Mouse (Mus musculus): Measurements from ENCODE around the gene Psmd5.

The Psmd5 gene

DNA sequence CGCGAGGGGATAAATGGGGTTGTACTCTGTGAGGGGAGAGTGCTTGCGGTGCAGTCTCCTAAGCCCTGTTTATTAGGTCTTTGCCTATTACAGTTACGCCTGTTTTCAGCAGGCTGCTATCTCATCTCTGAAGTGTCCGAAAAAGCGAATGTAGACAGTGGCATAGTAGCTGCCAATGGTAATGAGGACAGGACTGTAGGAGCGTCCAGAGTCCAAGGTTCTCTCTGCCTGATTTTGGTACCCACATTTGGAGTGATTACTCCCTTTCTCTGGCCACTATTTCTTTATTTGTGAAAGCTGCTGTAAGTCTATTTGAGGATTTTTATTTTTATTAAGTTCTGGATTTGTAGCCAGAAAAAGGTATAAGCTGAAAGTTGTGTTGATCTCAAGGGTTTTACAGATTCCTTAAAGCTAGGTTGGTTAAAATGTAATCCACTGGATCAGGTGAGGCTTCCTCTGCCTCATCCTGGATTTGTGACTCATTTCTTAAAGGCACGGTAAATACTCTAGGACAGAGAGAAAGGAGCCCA is at the start of gene Psmd5:
Psmd5 (minus strand) TSS at position 153 of the 530 bp plus-strand sequence.
- in situ Hi-C loops (cut with MboI, MseI) = no loop called here

DNA sequence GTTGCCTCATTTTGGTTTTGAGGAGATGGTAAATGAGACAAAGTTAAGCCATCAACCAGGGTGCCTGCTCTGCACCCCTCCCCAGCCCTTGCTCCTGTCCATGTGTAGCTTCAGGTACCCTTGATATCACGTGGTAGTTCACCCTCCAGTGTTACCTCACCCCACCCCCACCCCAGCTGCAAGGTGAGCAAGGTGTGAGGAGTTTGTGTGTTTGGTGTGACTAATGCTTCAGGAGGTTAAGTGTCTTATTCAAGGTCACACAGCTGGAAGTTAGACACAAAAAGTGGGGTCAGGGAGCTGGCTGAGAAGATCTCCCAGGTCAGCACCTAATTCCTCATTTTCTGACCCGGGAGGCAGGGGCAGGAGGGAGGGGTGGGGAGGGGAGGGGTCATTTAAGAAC is 48.0 kb upstream of the Psmd5 start:
- in situ Hi-C loops (cut with MboI, MseI) = no loop called here

DNA sequence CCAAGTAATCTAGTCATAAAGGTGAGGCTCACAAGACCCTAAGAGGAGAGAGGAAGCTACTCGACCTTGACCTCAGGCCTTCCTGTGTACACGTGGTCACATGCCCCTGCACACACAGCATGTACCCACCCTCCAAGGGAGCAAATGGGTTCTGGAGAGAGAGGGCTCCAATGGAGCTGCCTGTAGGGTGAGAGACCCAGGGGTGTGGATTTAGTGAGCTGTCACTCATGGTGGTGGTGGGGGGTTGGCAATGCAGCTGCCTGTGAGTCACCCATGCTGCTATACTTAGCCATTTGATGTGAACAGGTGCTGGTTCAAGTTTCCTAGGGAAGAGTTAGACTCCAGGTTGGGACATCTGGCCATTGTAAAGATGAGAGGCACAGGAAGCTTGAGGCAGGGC is 45.4 kb upstream of the Psmd5 start:
- in situ Hi-C loops (cut with MboI, MseI) = no loop called here

DNA sequence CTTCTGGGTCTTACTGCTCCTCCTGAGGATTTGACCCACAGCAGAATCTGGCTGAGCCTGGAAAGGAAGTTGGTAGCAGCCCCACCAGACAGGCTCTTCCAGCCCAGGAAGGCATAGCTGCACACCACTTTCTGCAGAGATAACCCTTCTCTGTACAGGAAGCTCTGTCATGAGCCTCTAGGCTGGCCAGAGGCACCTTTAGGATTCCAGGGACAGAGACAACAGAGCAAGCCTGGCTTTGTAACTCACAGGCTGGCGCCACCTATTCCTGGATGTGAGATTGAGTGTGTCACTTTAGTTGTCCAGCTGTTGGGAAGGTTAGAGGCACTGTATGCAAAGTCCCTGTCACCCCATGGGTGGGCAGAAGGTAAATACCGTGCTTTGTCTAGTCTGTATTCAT is 40.3 kb upstream of the Psmd5 start:
- in situ Hi-C loops (cut with MboI, MseI) = no loop called here

DNA sequence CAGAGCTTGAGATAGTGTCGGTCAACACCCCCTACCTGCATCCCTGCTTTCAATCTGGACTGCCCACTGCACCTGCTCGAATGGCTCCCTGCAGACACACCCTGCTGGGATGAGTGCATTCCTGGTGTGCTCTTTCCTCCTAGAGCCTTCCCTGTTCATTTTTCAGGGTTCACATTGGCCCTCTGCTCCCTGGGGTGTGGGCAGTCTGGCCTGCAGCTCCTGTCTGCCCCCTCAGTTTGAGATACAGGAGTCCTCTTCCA is 40.0 kb upstream of the Psmd5 start:
- in situ Hi-C loops (cut with MboI, MseI) = loop anchor here (5.0 kb wide), 1 partner anchor 43 kb away; no protein-coding TSS in a partner anchor

DNA sequence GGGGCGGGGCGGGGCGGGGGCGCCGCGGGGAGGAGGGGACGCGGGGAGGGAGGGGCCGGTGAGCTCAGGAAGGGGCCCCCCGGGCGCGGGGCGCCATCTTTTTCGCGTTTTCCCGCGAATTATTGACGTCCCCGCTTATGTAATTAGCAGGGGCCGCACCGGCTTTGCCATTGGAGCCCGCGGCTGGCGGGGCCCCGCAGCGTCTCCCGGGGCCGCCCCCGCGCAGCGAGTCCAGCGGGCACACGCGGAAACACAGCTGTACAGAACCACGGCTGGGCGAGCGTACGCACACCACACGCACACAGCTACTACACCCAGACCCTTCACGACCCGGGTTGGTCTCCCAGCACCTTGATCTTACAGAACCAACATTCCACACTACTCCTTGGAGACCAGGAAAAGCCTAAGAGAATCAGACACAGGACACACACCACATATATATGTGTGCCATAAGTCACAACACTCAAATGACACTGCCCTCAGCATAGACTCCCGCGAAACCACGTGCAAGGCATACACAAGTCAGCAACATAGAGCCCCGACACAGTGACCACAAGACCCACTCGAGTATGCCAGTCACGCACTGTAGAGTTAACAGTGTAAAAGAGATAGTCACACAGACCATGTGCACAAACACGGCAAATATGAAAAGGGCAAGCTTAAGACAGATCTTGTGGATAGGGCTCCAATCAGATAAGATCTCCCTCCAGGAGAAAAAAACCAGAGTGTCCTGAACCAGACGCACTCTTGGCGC is 39.5 kb upstream of the Psmd5 start:
- in situ Hi-C loops (cut with MboI, MseI) = loop anchor here (5.0 kb wide), 1 partner anchor 43 kb away; no protein-coding TSS in a partner anchor

DNA sequence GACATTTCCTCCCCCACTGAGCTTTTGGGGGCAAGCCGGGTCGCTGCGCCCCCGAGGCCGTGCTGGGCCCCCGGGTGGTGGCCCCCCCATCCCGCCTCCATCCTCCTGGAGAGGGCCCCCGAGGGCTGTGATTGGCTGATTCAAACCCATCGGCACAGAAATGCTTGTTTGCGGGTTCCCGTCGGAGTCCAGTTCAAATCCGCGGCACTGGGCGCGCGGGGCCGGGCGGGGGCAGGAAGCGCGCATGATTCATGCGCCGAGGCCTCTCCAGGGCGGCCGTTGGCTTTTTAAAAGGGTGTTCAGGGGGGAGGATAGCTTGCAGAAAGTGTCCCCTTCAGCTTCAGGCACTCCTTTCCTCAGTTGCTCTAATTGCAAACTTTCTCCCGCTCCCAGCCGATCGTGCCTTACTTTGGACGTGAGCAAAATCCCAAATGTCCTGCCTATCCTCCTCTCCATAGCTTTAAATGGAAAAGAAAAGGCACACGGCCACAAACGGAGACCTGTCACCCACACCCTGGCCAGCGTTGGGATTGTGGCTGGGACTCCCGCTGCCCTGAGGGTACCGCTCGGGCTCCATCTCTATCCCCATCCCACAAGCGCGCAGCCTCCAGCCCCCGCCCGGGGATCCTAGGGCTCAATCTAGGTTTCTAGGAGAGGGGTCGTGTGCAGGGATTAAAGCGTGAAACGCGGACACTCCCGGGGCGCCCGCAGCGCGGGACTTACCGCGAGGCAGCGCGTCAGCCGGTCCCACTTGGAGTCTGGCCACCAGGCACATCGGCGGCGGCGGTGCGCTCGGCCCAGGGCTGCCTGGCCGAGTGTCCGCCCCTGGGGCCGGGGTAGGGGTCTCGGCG is 38.7 kb upstream of the Psmd5 start, which contains the start of gene Phf19:
Phf19 (minus strand) TSS at position 809 of the 851 bp plus-strand sequence.
- in situ Hi-C loops (cut with MboI, MseI) = loop anchor here (5.0 kb wide), 1 partner anchor 44 kb away; no protein-coding TSS in a partner anchor

DNA sequence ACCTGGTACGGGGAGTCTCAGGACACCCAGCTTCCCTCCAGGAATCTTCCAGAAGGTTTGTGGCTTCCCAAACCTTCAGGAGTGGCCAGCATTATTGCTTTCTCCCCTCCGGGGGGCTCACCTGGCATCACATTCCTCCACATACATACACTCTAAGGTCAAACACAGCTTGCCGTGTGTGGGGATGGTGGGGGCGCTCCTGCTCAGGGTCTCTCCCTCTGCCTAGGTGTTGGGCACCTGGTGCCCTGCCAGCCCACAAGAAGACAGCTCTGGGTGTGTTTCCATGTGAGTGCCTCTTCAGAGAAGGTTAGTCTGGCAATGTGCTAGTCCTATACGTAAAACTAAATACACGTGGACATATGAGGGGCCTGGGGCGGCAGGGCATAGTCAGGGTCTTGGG is 37.8 kb upstream of the Psmd5 start:
- in situ Hi-C loops (cut with MboI, MseI) = loop anchor here (5.0 kb wide), 1 partner anchor 45 kb away; no protein-coding TSS in a partner anchor

DNA sequence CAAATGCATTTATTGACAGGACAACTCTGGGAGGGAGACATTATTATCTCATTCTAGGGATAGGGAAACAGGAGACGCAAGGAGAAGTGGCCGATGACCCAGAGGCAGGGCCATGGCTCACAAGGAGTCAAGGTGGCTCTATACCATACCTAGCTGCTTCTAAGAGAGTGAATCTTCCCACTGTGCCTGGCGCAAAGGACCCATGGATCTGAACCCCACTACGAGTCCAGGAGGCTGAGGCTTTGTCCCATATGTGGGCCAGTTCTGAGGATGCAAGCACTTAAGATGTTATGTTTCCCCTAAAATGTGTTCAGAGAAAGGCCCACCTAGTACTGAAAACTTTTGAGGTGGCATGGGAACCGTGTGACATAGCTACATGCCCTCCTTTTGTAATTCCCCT is 37.1 kb upstream of the Psmd5 start:
- in situ Hi-C loops (cut with MboI, MseI) = loop anchor here (5.0 kb wide), 1 partner anchor 45 kb away; no protein-coding TSS in a partner anchor

DNA sequence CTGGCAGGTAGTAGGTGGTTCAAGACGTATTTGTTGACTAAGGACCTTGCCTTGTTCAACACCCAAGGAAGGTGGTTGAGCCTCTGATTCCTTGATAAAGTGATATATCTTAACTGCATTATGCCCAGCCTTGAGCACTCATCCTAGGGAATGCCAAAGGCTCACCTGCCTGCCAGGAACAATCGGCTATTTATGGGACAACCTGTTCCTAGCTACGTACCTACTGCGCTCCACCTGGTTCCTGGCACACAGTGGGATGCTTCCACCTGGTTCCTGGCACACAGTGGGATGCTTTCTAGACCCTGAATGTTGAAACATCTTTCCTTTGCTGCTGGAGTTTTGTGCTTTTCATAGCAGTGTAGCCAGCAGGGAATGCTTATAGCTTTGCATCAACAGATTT is 35.0 kb upstream of the Psmd5 start:
- in situ Hi-C loops (cut with MboI, MseI) = loop anchor here (5.0 kb wide), 1 partner anchor 48 kb away; no protein-coding TSS in a partner anchor

DNA sequence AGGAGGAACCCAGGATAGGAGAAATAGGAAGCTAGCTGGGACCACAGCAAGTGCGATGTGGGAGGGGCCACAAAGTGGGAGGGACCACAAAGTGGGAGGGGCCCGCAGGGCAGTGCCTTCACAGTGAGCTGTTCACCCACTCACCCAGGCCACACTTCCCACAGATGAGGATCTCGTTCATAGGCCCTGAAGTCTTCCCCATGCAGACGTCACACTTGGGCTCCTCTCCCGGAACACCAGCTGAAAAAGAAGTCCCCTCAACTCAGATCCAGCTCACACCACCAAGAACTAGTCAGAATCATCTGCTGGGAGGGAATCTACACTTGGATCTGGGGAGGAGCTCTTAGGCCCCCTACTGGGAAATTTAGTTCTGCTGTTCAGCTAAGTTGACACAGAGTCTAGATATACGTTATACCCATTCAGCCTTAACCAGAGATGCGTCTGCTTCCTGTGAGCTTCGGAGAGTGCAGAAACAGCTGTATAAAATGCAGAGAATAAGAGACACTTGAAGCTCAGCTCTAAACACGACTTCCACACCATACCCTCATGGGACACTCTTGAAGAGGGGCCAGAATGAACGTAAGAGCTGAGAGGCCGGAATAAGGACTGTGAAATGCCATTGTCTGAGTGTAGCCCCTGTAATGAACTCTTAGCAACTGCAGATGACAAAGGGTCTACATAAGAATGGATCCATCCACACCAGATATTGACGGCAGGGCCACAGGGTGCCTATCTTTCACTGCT is 32.3 kb upstream of the Psmd5 start:
- in situ Hi-C loops (cut with MboI, MseI) = no loop called here

DNA sequence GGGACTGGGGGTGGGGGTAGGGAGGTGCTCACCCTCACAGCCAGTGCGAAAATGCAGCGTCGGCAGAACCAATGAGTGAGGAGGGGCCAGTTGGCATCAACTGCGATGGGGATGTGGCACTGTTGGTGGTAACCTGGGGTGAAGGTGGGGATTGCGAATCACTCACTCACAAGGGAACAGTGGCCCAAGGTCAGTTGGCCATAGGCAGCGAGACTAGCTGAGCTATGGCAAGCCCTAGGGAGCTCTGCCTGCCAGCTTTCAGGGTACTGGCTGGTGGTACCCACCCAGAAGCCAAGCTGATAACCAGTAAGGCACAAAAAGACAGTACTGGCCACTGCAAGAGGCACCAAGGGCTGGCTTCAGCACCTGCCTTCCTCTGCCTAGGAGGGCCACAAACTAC is 31.7 kb upstream of the Psmd5 start:
- in situ Hi-C loops (cut with MboI, MseI) = no loop called here

DNA sequence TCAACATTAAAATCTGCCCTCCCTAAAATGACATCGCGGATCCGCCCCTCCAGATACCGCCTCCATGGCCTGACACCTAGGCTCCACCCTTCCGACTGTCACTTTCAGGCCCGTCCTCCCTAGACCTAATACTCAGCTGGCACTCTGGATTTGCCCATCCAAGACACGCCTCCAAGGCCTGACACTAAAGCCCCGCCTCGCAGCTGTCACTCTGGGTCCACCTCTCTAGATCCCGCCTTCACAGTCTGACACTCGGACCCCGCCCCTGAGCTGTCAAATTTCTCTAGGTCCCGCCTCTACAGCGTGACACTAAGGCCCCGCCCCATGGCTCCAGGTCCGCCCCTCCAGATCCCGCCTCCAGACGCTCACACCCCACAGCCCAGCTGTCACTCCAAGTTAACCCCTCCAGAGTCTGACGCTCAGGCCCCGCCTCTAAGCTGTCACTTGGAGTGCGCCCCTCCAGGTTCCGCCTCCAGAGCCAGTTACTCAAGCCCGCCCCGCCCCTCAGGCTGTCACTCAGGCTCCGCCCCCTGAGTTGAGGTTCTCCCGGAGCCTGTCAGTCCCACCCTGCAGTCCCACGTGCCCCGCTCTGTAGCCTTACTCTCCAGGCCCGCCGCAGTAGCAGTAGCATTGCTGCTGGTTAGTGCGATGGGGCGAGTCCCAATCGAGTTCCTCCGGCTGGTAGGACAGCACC is 30.2 kb upstream of the Psmd5 start:
- in situ Hi-C loops (cut with MboI, MseI) = no loop called here

DNA sequence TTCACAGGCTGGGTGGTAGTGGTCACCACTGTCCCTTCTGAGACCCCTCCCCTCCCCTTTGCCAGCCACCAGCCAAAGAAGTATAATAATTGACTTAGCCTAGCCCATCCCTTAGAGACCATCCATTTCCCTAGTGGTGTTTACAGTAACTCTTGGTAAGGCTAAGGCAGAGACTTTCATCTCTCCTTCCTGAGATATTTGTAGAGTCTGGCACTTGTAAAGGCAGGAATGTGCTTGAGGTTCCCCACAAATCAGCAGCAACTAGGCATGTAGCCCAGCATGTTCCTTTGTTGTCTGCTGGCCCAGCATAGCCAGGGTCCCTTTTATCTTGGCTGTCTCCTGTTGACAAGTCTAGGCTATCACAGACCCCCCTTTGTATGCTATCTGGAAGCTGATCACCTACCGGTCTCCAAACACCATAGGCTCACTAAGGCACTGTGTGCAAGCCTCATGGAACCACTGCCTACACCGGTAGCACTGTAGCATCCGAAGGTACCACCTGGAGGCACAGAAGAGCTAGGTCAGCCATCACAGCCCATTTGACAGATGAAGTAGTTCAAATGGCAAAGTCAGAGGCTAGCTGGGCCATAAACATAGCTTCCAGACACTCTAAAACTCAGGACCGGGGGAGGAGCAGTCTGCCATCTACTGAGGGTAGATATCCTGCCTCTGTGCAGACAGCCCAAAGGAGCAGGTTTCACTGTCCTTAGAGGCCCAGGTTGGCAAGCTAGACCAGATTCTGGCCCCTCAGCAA is 29.1 kb upstream of the Psmd5 start:
- in situ Hi-C loops (cut with MboI, MseI) = no loop called here

DNA sequence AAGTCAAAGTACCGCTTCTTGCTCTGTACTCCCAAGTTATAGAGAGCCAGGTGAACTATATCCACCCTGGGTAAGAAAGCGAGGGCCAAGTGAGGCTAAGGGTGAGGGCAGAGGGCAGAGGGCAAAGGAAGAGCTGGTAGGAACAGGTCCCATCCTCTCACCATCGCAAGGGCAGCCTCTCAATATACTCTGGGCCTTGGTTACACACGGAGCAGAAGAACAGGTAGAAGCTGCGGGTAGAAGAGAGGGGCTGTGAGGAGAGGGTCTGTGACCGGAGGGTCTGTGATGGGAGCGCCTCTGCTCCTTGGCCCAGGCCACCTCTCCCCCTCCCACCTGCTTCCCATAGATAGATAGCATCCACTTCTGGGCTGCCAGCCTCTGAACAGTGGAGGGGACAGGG is 28.4 kb upstream of the Psmd5 start:
- in situ Hi-C loops (cut with MboI, MseI) = no loop called here

DNA sequence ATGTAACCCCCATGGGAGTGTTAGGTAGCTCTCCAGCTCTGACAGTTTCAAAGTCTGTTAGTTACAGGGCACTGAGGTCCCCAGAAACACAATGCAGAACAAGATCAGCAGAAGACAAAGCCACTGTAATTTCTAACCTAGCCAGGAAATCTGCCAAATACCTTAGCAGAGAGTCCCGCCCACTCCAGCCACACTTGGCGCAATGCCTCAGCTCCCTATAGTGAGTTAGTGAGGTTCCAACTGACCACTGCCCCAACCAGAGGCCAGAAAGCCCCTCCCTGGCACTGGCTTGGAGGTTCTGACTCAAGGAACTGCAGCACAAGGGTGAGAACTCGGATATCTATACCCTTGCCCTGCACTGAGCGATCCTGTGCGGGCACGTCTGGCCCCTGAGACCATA is 28.0 kb upstream of the Psmd5 start:
- in situ Hi-C loops (cut with MboI, MseI) = no loop called here

DNA sequence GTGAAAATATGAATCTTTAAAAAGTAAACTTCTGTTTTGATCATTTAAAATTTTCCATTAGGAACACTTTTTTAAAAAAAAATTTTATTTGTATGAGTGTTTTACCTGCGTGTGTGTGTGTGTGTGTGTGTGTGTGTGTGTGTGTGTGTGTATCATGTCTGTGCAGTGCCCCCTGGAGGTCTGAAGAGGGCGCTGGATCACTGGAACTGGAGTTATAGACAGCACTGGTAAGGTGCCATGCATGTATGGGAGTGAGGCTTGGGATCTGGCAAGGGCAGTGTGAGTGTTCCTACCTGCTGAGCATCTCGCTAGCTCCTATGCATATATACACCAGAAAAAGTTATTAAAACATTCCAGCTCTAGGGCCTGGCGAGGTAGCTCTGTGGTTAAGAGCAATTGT is 27.0 kb upstream of the Psmd5 start:
- in situ Hi-C loops (cut with MboI, MseI) = no loop called here

DNA sequence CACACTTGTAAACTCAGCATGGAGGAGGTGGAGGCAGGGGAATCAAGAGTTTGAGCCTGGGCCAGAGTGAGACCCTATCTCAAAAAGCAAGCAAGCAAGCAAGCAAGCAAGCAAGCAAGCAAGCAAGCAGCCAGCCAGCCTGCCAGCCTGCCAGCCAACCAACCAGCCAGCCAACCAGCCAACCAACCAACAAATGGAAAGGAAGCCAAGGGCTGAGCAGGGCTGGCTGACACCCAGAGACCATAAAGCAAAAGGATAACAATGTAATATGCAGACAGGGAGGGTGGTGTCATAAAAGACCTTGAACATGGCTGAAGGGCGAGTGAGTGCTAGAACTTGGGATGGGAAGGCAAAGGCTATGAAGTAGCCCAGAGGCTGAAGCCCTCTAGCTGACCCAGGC is 25.6 kb upstream of the Psmd5 start:
- in situ Hi-C loops (cut with MboI, MseI) = no loop called here

DNA sequence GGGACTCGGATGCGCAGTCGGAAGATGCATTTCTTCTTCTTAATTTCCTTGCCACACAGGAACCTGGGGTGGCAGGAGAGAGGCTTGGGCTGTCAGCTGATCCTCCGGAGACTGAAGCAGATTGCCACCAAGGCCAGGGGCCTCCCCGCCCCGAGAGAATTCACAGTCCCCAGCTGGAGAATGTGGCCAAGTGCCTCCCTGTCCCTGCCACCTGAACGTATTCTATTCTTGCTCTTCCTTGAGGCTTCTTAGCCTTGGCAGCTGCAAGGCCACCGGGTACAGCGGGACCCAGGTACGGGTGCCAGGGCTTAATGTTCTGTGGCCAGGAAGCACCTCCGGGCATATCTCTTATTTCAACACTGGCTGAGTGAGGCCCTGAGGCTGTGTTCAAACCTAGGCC is 24.9 kb upstream of the Psmd5 start:
- in situ Hi-C loops (cut with MboI, MseI) = no loop called here

DNA sequence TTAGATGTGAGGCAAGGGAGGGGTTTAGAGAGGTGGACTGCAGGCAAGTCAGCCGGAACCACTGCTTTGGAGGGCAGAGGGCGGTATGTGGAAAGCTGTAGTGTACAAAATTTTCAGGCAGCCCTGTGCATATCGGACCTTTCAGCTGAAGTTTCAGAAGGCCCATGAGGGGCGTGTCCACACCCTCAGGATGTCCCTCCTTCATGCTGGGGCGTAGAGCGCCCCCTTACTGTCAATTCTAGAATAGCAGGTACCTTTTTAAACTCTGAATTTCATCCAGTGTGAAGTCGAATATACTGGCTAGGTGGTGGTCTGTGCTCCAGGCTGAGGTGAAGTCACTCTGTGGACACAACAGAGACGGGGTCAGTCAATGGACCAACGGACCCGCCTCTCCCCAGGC is 23.1 kb upstream of the Psmd5 start:
- in situ Hi-C loops (cut with MboI, MseI) = no loop called here

Data from T-helper 2 cell (primary cell).